Mouse (Mus musculus): ENCODE results near the gene Smg7.
"Not testable (repeated sequence)": the region's sequence is repeated elsewhere in the genome, so short reads cannot be mapped to it uniquely, and the experiment has no call there.

The Smg7 gene

GRCm38 (mm10) chr1:152901765-152902664, at the start of gene Smg7:
Gene Smg7 (minus strand): TSS chr1:152902646.
- DNase-seq (ENCODE audit: low spot score in 2 of 2): peak in 1 of 2 experiments; percentile 8

GRCm38 (mm10) chr1:152942977-152943376, 40.5 kb upstream of the Smg7 start:
- DNase-seq (ENCODE audit: low spot score in 2 of 2): no peak

- no peak for DNase-seq (ENCODE audit: low spot score in 2 of 2)
These were observed 33.9 kb upstream of the Smg7 start for GRCm38 (mm10) chr1:152936365-152936764.

GRCm38 (mm10) chr1:152935476-152935875, 33.0 kb upstream of the Smg7 start:
- no peak for DNase-seq (ENCODE audit: low spot score in 2 of 2)

- DNase-seq (ENCODE audit: low spot score in 2 of 2): no peak
These were observed 31.5 kb upstream of the Smg7 start for GRCm38 (mm10) chr1:152933962-152934361.

GRCm38 (mm10) chr1:152921786-152922185, 19.3 kb upstream of the Smg7 start:
- DNase-seq (ENCODE audit: low spot score in 2 of 2): no peak

- DNase-seq (ENCODE audit: low spot score in 2 of 2): no peak
These were observed 15.2 kb upstream of the Smg7 start for GRCm38 (mm10) chr1:152917626-152918025.

- DNase-seq (ENCODE audit: low spot score in 2 of 2): no peak
These were observed 14.5 kb upstream of the Smg7 start for GRCm38 (mm10) chr1:152916936-152917335.

GRCm38 (mm10) chr1:152915766-152916165, 13.3 kb upstream of the Smg7 start:
- DNase-seq (ENCODE audit: low spot score in 2 of 2): no peak

- DNase-seq (ENCODE audit: low spot score in 2 of 2): no peak
These were observed 11.3 kb upstream of the Smg7 start for GRCm38 (mm10) chr1:152913483-152914460.

- DNase-seq (ENCODE audit: low spot score in 2 of 2): peak; percentile 90
These were observed 2.0 kb upstream of the Smg7 start for GRCm38 (mm10) chr1:152904469-152904868.

- DNase-seq (ENCODE audit: low spot score in 2 of 2): no peak
These were observed 1.2 kb upstream of the Smg7 start for GRCm38 (mm10) chr1:152903591-152904135.

- DNase-seq (ENCODE audit: low spot score in 2 of 2): peak; percentile 94 to 95
These were observed 445 bp upstream of the Smg7 start for GRCm38 (mm10) chr1:152902665-152903516.

- DNase-seq (ENCODE audit: low spot score in 2 of 2): no peak
These were observed 1.1 kb downstream of the Smg7 start for GRCm38 (mm10) chr1:152901419-152901764.

- DNase-seq (ENCODE audit: low spot score in 2 of 2): not testable (repeated sequence)
These were observed 14.4 kb downstream of the Smg7 start for GRCm38 (mm10) chr1:152888086-152888485.

GRCm38 (mm10) chr1:152871031-152871430, 31.4 kb downstream of the Smg7 start:
- no peak for DNase-seq (ENCODE audit: low spot score in 2 of 2)

GRCm38 (mm10) chr1:152869901-152870300, 32.5 kb downstream of the Smg7 start:
- no peak for DNase-seq (ENCODE audit: low spot score in 2 of 2)

GRCm38 (mm10) chr1:152846856-152847255, 55.6 kb downstream of the Smg7 start:
- DNase-seq (ENCODE audit: low spot score in 2 of 2): no peak

- no peak for DNase-seq (ENCODE audit: low spot score in 2 of 2)
These were observed 57.2 kb downstream of the Smg7 start for GRCm38 (mm10) chr1:152845211-152845730.

GRCm38 (mm10) chr1:152844634-152845033, 57.8 kb downstream of the Smg7 start:
- DNase-seq (ENCODE audit: low spot score in 2 of 2): no peak

GRCm38 (mm10) chr1:152841057-152841456, 61.4 kb downstream of the Smg7 start:
- no peak for DNase-seq (ENCODE audit: low spot score in 2 of 2)

Measured in natural killer cell, adult 2 months (primary cell).